Mouse (Mus musculus) limb, embryonic 12.5 days (tissue): ENCODE results near the gene Spred3. TPM values are rescaled to one million over a fixed set of nuclear protein-coding genes. Genes with fewer than 3 reads are reported as not detected.
A peak's percentile ranks its signal among the peaks of the same experiment; 100 is the strongest.
"Not testable (repeated sequence)": the region's sequence is repeated elsewhere in the genome, so short reads cannot be mapped to it uniquely, and the experiment has no call there.

Experiments
- ATAC-seq: fragments of 200-750 bp; cut with Nextera tagmentation; 2 replicates; pipeline ENCODE4 v1.8.0; 2017; ENCODE audit warnings: low read depth, moderate TSS enrichment; ENCODE audit not compliant: insufficient number of reproducible peaks, insufficient read depth, low FRiP score, low TSS enrichment
- H3K27ac ChIP-seq: fragments of 300-500 bp; sonication (generic); 2 replicates; pipeline ENCODE4 v1.5.1; 2016; ENCODE audit warnings: mild to moderate bottlenecking, moderate library complexity
- H3K27me3 ChIP-seq: fragments of 300-500 bp; sonication (generic); 2 replicates; pipeline ENCODE4 v1.6.1; 2016; ENCODE audit warnings: mild to moderate bottlenecking, moderate library complexity
- H3K36me3 ChIP-seq: fragments of 300-500 bp; sonication (generic); 2 replicates; pipeline ENCODE4 v1.6.1; 2016; ENCODE audit warnings: mild to moderate bottlenecking, moderate library complexity
- H3K4me1 ChIP-seq: fragments of 300-500 bp; sonication (generic); replicated peaks from 2 replicates; pipeline ENCODE4 v1.6.1; 2016
- H3K4me2 ChIP-seq: fragments of 300-500 bp; sonication (generic); 2 replicates; pipeline ENCODE4 v1.6.1; 2016; ENCODE audit warnings: mild to moderate bottlenecking, moderate library complexity
- H3K4me3 ChIP-seq: fragments of 300-500 bp; sonication (generic); replicated peaks from 2 replicates; pipeline ENCODE4 v1.5.1; 2016; ENCODE audit warnings: mild to moderate bottlenecking
- H3K9ac ChIP-seq: fragments of 300-500 bp; sonication (generic); replicated peaks from 2 replicates; pipeline ENCODE4 v1.6.1; 2016; ENCODE audit warnings: mild to moderate bottlenecking, moderate library complexity
- H3K9me3 ChIP-seq: fragments of 300-500 bp; sonication (generic); 2 replicates; pipeline ENCODE4 v1.6.1; 2016; ENCODE audit warnings: mild to moderate bottlenecking, moderate library complexity
- WGBS: fragments of 180-500 bp; shearing (Covaris S2); methylation state at CpG from one replicate; pipeline ENCODE4 v1.1.7; 2016; 5-methylcytosine and 5-hydroxymethylcytosine counted together
- polyA plus RNA-seq: library from polyadenylated mRNA; unstranded; fragments of >200 nt; fragmentation: Nextera tagmentation; extraction: Ambion mirVana; gene quantifications from 2 replicates; pipeline ENCODE4 v1.2.1, GENCODE M21; 2016

Spred3 gene
- 5.0 and 6.6 TPM in 2 replicates for polyA plus RNA-seq

DNA sequence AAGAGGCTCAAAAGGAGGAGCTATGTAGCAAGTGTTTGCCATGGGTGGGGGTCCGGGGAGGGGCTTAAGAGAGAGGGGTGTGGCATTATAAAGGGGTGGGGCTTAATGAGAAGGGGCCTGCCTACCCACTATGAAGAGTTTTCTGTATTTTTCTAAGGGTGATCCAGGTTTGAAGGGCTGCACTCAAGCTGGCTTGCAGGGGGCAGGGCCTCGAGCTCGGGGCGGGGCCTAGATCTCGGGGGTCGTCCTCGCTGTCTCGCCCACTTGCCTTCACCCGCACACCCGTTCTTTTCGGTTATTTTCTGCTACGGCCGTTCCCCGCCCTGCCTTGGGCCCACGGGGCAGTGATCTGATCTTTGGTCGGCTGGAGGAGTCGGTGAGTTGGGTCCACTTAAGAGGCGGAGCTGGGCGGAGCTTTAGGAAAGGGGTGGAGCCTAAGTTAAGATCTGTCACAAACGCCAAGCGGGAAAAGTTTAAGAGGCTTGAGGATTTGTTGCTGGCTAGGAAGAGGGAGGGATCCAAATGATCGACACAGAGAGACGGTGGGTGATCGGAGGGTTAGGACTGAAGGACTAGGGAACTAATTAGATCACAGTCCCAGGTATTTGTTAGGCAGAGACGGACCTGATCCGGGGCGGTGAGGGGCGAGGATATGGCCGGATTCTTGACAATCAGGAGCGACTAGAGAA is at the start of gene Spred3, which contains the start of gene Ggn:
Gene Spred3 (minus strand): TSS at position 346 of the 689 bp plus-strand sequence.
Gene Ggn (plus strand): TSS at position 145 of the 689 bp plus-strand sequence.
- no peaks in the 10 kb centered on the region for H3K9me3 ChIP-seq
- H3K36me3 ChIP-seq = peaks cover 33% of the 10 kb centered on the region
- peaks cover 36% of the 10 kb centered on the region for H3K4me1 ChIP-seq
- ATAC-seq = peak; percentile 16
- peaks cover 70% of the 10 kb centered on the region for H3K27me3 ChIP-seq
- under 1% methylated on average over 30 of the region's 30 CpGs for WGBS
- H3K4me2 ChIP-seq = peak within 1 kb of the TSS; percentile 83
- H3K27ac ChIP-seq = peak within 1 kb of the TSS; percentile 64; the same call in 1 of the 2 replicates
- peak within 1 kb of the TSS; percentile 60 for H3K4me3 ChIP-seq
- peak within 1 kb of the TSS; percentile 64 for H3K9ac ChIP-seq

DNA sequence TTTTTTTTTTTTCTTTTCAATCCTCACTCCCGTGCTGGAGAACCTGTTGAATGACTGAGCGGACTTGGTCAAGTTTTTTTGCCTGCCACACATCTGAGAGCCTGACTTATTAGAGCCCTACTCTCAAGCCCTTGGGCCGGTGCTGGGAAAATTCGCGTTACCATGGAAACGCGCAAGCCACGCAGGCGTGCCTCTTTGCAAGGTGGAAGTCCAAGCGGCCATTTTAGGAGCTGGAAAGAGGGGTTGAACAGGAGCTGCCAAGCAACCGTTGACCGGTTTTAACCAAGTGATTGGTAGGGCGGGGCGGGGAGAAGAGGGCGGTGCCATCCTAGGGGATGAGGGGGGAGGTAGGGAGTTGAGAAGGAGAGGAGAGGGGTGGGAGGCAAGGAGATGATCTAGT is 44.6 kb upstream of the Spred3 start:
- Histone ChIP-seq H3K4me3 (no peak overlapping the region), H3K36me3 (no peaks in the 10 kb centered on the region), H3K27ac (no peak overlapping the region), H3K4me2 (no peak overlapping the region), H3K9ac (no peak overlapping the region), H3K27me3 (peaks cover 18% of the 10 kb centered on the region), H3K4me1 (peaks cover 6% of the 10 kb centered on the region; the same call in 1 of the 2 replicates), H3K9me3 (peaks cover 6% of the 10 kb centered on the region)
- 39% methylated on average over 15 of the region's 15 CpGs for WGBS
- ATAC-seq = no peak

DNA sequence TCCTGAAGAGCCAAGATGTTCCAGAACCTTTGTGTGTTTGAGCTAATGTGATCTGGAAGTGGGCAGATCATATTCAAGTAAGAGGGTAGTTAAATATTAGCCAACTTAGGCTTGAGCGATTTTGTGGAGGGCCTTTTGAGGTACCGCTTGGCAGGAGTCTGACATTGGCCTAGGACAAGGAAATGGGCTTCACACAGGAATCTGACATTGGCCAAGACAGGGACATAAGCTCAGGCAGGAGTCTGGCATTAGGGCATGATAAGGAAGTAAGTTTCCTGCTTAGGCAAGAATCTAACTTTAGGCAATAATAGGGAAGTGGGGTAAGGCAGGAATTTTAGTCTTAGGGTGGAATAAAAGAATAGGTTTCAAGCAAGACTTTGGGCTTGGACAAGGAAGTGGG is 44.0 kb upstream of the Spred3 start:
- no peak overlapping the region for H3K9ac ChIP-seq
- 72% methylated on average over 2 of the region's 2 CpGs for WGBS
- H3K4me1 ChIP-seq = peaks cover 6% of the 10 kb centered on the region; the same call in 1 of the 2 replicates
- no peak overlapping the region for H3K27ac ChIP-seq
- H3K27me3 ChIP-seq = peaks cover 18% of the 10 kb centered on the region
- no peaks in the 10 kb centered on the region for H3K36me3 ChIP-seq
- 0 out of 2 replicates have a peak overlapping the region, but pooled peaks have one; percentile 28 for H3K4me3 ChIP-seq
- no peak for ATAC-seq
- H3K4me2 ChIP-seq = peak overlapping the region; percentile 55
- H3K9me3 ChIP-seq = no peaks in the 10 kb centered on the region; the same call in 1 of the 2 replicates

DNA sequence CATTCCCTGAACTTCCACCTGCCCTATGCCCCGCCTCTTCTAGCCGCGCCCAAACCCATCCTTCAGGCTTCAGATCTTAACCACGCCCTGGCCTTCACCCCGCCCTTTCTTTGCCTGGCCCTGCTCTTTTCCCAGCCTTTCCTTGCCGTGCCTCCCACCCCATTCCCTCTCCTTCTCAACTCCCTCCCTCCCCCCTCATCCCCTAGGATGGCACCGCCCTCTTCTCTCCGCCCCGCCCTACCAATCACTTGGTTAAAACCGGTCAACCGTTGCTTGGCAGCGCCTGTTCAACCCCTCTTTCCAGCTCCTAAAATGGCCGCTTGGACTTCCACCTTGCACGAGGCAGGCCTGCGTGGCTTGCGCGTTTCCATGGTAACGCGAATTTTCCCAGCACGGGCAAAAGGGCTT is 43.5 kb upstream of the Spred3 start, which contains the start of gene Catsperg1:
Gene Catsperg1 (minus strand): TSS at position 361 of the 408 bp plus-strand sequence.
- H3K4me2 ChIP-seq = peak within 1 kb of the TSS; percentile 55
- ATAC-seq = peak; percentile 73
- H3K36me3 ChIP-seq = no peaks in the 10 kb centered on the region
- H3K27me3 ChIP-seq = peaks cover 18% of the 10 kb centered on the region
- no peaks in the 10 kb centered on the region; the same call in 1 of the 2 replicates for H3K9me3 ChIP-seq
- H3K4me1 ChIP-seq = peaks cover 6% of the 10 kb centered on the region; the same call in 1 of the 2 replicates
- WGBS = 2% methylated on average over 20 of the region's 20 CpGs
- no peak within 1 kb of the TSS for H3K27ac ChIP-seq
- H3K9ac ChIP-seq = no peak within 1 kb of the TSS; the same call in 1 of the 2 replicates
- H3K4me3 ChIP-seq = peak within 1 kb of the TSS; percentile 28

DNA sequence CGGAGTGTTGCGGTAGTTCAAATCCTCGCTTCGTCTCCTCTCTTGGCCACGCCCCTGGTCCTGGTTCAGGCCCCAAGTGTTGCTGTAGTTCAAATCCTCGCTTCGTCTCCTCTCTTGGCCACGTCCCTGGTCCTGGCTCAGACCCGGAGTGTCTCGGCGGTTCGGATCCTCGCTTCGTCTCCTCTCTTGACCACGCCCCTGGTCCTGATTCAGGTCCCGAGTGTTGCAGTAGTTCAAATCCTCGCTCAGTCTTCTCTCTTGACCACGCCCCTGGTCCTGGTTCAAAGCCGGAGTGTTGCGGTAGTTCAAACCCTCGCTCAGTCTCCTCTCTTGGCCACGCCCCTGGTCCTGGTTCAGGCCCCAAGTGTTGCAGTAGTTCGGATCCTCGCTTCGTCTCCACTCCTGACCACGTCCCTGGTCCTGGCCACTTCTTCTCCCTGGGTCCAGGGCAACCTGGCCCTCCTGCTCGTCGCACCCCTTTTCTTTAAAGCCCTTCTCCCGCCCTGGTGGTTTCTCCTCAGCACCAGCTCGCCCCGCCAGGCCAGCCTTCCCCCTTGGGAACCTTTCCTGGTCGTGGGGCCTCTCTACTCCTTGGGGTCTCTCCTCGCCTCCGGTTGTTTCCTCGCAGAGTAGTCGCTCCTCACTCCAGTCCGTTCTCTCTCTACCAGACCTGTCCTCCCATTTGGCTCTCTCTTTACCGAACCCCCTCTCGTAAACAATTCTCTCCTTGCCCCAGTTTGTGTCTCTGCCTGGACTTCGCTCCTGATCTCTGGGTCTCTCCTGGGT is 42.8 kb upstream of the Spred3 start:
- 14% methylated on average over 40 of the region's 40 CpGs for WGBS

DNA sequence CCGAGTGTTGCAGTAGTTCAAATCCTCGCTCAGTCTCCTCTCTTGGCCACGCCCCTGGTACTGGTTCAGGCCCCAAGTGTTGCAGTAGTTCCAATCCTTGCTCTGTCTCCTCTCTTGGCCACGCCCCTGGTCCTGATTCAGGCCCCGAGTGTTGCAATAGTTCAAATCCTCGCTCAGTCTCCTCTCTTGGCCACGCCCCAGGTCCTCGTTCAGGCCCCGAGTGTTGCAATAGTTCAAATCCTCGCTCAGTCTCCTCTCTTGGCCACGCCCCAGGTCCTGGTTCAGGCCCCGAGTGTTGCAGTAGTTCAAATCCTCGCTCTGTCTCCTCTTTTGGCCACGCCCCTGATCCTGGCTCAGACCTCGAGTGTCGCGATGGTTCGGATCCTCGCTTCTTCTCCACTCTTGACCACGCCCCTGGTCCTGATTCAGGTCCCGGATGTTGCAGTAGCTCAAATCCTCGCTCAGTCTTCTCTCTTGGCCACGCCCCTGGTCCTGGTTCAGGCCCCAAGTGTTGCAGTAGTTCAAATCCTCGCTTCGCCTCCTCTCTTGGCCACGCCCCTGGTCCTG is 42.1 kb upstream of the Spred3 start:
- no peak overlapping the region for H3K27ac ChIP-seq
- peak overlapping the region; percentile 55 for H3K4me2 ChIP-seq
- 12% methylated on average over 26 of the region's 26 CpGs for WGBS
- no peak for ATAC-seq
- no peaks in the 10 kb centered on the region for H3K36me3 ChIP-seq
- no peak overlapping the region for H3K9ac ChIP-seq
- H3K4me3 ChIP-seq = peak overlapping the region; percentile 28; the same call in 1 of the 2 replicates
- H3K4me1 ChIP-seq = peaks cover 6% of the 10 kb centered on the region; the same call in 1 of the 2 replicates
- peaks cover 18% of the 10 kb centered on the region for H3K27me3 ChIP-seq
- no peaks in the 10 kb centered on the region; the same call in 1 of the 2 replicates for H3K9me3 ChIP-seq

More for the DNA sequence above, 42.8 kb upstream of the Spred3 start:
- not testable (repeated sequence) for H3K9me3 ChIP-seq, H3K9ac ChIP-seq, H3K4me1 ChIP-seq, ATAC-seq, H3K36me3 ChIP-seq, H3K27ac ChIP-seq
- Histone ChIP-seq H3K27me3 (peaks cover 18% of the 10 kb centered on the region), H3K4me2 (peak overlapping the region; percentile 55), H3K4me3 (peak overlapping the region; percentile 28)

DNA sequence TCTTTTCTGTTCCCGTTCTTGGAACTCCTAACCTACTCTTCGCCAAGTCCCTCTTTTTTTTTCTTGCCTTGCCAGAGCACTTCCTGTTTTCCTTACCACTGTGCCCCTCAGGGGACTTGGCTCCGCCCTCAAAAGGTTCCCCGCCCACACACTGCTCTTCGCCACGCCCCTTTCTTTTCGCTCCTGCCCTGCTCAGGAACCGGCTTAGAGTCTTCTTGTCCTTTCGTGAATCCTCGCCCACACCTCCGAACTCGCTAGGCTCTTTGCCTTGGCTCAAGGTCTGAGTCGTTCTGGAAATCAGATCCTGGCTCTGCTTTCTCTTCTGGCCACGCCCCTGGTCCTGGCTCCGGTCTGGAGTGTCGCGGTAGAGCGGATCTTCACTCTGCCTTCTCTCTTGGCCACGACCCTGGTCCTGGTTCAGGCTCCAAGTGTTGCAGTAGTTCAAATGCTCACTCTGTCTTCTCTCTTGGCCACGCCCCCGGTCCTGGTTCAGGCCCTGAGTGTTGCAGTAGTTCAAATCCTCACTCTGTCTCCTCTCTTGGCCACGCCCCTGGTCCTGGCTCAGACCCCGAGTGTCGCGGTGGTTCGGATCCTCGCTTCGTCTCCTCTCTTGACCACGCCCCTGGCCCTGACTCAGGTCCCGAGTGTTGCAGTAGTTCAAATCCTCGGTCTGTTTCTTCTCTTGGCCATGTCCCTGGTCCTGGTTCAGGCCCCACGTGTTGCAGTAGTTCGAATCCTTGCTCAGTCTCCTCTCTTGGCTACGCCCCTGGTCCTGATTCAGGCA is 41.4 kb upstream of the Spred3 start:
- H3K4me3 ChIP-seq = peak overlapping the region; percentile 27
- ATAC-seq = peak; percentile 60; the same call in 1 of the 2 replicates
- H3K27ac ChIP-seq = peak overlapping the region; percentile 26; the same call in 1 of the 2 replicates
- H3K9ac ChIP-seq = no peak overlapping the region
- 6% methylated on average over 34 of the region's 34 CpGs for WGBS
- H3K4me1 ChIP-seq = peaks cover 6% of the 10 kb centered on the region; the same call in 1 of the 2 replicates
- H3K36me3 ChIP-seq = no peaks in the 10 kb centered on the region
- H3K9me3 ChIP-seq = no peaks in the 10 kb centered on the region; the same call in 1 of the 2 replicates
- peaks cover 18% of the 10 kb centered on the region for H3K27me3 ChIP-seq
- H3K4me2 ChIP-seq = peak overlapping the region; percentile 55

DNA sequence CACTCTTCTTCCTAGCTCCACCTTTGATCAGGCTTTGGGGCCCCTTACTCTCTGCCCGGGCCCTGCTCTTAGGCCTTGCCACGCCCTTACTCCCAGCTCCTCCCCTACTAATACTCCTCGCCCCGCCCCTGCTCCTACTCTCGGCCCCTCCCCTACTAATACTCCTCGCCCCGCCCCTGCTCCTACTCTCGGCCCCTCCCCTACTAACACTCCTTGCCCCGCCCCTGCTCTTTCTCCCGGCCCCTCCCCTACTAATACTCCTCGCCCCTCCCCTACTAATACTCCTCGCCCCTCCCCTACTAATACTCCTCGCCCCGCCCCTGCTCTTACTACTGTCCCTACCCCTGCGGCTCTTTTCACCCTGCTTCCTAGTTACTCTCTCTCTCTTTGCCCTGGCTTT is 40.8 kb upstream of the Spred3 start:
- peak; percentile 28; the same call in 1 of the 2 replicates for ATAC-seq
- Histone ChIP-seq H3K4me2 (peak overlapping the region; percentile 55), H3K27ac (0 out of 2 replicates have a peak overlapping the region, but pooled peaks have one; percentile 26), H3K27me3 (peaks cover 18% of the 10 kb centered on the region), H3K4me3 (peak overlapping the region; percentile 27)
- H3K9ac ChIP-seq, H3K4me1 ChIP-seq, H3K36me3 ChIP-seq, H3K9me3 ChIP-seq: not testable (repeated sequence)
- 22% methylated on average over 13 of the region's 15 CpGs for WGBS

DNA sequence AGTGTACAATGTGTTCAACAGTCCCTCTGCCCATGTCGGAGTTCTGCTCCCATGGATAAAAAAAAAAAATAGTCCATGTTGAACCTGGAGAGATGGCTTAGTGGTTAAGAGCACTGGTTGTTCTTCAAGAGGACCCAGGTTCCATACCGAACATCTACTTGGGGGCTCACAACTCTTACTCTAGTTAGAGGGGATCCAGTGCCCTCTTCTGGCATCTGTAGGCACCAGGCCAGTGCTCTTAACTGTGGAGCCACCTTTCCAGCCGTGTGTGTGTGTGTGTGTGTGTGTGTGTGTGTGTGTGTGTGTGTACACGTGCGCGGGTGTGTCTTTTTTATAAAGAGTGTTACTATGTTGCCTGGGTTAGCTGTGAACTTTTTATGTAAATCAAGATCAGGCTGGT is 32.4 kb upstream of the Spred3 start:
- Histone ChIP-seq H3K27ac (no peak overlapping the region), H3K27me3 (no peaks in the 10 kb centered on the region), H3K4me3 (no peak overlapping the region), H3K9ac (no peak overlapping the region), H3K4me1 (no peaks in the 10 kb centered on the region), H3K9me3 (no peaks in the 10 kb centered on the region), H3K36me3 (no peaks in the 10 kb centered on the region), H3K4me2 (no peak overlapping the region)
- ATAC-seq = no peak
- 83% methylated on average over 6 of the region's 6 CpGs for WGBS

DNA sequence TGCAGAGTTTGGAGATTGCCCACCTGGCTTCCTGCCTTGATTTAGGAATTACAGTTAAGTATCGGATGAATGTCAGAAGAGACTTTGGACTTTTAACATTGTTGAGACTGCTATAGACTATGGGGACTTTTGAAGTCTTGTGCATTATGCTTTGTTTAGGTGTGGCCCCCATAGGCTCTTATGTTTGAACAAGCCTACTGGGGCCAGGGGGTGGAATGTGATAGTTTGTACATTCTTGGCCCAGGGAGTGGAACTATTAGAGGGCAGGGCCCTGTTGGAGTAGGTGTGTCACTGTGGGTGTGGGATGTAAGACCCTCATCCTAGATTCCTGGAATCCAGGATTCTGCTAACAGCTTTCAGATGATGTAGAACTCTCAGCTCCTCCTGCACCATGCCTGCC is 24.0 kb upstream of the Spred3 start:
- not testable (repeated sequence) for H3K4me1 ChIP-seq, H3K27me3 ChIP-seq, H3K4me3 ChIP-seq, H3K9me3 ChIP-seq, H3K27ac ChIP-seq, H3K36me3 ChIP-seq, H3K9ac ChIP-seq, ATAC-seq, H3K4me2 ChIP-seq
- 93% methylated on average over 1 of the region's 1 CpGs for WGBS
